Mouse (Mus musculus): ENCODE measurements around the gene Kcnj2.

Gene Kcnj2

DNA sequence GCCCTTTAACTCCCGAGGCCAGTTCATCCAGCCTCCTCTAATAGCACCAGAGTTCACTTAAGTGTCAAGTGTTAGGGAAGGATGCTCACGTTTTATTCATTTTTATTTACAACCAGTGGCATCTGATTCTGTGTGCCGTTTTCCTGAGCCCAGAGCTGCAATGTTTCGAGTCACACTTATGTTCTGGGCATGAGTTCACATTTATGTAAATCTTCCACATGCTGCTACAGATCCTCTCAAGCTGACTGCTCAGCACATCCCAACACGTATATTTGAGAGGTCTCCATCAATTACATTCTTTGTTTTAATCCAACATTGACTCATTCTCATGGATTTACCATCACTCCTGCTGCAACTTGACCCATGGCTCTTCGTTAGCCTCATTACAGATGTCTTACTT, 25.2 kb downstream of the Kcnj2 start:
- no peak for DNase-seq (ENCODE audit: low spot score)

DNA sequence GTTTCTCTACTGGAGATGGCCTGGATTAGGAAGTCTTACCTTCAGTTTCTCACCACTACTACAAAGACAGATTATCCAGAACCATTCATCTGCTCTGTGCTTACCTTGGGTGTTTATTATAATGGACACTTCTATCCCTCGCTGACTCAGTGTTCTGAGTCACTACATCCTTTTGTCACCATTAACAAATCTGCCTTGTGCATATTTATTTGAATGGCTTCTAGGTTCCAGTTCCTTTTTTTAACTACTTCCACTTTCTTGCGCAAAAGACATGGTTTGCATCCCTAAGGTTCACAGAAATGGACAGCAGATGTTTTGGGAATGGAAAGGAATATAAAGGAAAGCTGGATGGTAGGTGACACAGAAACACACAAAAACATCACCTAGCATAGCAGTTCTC, 27.0 kb downstream of the Kcnj2 start:
- DNase-seq (ENCODE audit: low spot score): no peak

DNA sequence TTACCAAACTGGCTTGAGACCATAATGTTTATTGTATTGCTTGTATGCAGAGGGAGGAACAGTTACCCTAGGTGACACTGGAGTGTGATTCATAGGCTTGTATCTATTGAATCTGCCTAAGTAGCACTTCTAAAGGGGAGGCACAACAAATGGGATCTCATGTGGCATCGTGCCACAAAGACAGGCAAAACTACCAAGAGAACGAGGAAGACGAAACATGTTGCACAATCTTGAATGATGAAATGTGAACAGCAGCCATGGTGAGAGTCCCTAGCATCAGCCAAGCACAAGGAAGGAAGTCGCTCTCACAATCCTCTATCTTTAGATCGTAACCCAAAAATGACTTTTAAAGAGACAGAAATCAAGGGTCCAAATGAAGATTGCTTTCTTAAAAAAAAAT, 30.6 kb downstream of the Kcnj2 start:
- no peak for DNase-seq (ENCODE audit: low spot score)

DNA sequence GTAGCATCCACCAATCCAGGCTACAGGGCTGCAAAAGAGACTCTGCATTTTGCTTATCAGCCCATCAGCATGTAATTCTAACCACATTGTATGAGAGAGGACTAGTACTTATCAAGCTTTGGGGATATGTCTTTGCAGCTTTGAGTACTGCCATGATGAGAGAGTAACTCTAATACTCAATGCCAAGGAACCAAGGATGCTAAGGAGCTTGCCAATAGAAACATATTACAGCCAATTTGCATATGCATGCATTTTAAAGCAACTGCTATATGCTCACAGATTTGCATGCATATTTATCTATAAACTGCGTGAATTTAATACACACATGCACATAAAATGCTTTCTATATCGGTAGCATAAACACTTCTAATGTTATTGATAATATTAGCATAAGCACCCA, 34.2 kb downstream of the Kcnj2 start:
- no peak for DNase-seq (ENCODE audit: low spot score)

DNA sequence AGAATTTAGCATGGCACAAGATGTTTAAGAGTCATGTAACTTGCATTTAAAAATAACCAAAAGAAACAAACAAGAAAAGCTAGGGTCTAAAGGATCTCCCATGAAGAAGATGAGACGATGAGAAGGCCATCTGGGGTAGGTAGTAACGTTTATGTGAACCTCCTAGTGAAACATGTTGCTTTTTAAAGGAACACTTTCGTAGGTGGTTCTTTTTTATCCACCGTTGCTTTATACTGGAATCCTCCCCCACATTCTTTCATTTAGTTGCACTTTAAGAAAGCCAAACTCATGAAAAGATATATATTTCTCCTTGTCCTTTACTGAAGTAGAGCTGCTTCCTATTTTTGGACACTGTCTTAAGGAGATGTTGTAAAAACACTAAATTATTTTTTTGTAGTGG, 34.7 kb downstream of the Kcnj2 start:
- DNase-seq (ENCODE audit: low spot score): no peak

DNA sequence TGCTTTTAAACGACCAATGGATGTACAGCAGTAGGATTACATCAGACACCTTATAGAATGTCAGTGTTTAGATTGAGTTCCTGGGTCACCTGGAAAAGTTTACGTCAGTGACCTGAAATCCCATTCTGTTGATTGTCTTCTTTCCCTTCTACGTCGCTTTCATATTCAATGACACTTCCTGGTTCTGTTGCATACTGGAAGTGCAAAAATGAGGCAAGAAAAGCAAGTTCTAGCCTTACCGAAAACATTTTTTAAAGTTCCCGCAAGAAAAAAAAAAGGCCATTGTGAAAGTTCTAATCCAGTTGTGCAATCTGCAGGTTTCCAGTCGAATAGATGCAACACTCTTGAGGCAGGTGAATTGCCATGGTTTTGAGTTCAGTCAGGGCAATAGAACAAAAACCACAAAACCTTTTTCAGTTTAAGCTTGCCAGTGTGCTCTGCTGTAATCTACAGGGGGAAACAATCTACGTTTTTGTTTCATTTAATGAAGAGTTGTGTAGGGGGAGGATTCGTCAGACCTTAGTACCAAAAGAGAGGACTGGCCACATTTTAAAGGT, 35.7 kb downstream of the Kcnj2 start:
- DNase-seq (ENCODE audit: low spot score): no peak

DNA sequence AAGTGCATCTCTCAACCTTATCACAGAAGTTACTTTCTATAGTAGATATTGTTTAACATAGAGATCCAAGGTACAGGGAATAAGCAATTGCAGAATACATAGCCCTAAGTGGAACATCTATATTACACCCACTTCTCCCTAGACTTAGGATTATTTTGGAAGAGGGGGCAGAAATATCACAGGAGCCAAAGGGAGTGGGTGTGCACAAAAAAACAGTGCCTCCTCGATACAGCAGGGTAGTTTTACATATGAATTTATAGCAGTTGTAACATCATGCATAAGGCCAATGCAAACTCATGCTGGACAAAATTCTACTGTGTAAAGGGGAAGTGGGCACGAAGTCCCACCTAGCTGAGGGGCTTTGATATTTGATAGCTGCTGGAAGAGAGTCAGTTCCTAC, 38.5 kb downstream of the Kcnj2 start:
- DNase-seq (ENCODE audit: low spot score): no peak

DNA sequence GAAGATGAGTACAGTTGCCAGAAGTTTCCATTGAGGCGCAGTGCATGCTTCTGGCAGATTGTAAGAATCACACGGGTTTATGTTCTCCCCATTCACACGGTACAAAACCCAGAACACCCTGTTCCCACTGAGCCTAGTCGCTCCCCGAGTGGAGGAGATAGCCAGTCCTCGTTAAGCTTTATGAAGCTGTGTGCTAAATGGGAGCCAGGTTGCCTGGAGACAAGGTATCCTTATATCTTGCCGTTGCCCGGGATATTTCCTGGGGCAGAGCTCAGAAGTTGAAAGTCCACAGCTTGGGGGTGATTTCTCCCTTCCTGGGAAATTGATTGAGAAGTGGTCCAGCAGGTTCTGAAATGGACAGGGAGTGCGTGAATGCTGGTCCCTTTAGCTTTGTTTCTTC, 42.2 kb downstream of the Kcnj2 start:
- no peak for DNase-seq (ENCODE audit: low spot score)

DNA sequence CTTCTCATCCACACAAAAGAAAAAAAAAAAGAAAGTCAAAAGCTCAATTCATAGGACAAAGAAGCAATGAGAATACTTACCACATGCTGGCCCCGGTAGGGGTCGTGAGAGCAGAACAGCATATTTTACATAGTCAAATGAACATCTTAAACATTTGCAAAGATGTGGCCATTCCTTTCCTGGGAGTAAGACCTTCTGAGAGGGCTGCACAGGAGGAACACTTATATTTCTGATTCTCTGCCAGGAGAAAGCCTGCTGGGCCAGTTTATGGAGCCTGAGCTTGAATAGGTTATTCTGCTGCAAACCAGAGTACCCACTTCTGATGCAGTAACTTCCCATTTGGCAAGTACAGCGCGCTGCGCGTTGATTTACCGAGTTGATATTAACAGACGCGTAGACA, 55.5 kb downstream of the Kcnj2 start:
- no peak for DNase-seq (ENCODE audit: low spot score)

DNA sequence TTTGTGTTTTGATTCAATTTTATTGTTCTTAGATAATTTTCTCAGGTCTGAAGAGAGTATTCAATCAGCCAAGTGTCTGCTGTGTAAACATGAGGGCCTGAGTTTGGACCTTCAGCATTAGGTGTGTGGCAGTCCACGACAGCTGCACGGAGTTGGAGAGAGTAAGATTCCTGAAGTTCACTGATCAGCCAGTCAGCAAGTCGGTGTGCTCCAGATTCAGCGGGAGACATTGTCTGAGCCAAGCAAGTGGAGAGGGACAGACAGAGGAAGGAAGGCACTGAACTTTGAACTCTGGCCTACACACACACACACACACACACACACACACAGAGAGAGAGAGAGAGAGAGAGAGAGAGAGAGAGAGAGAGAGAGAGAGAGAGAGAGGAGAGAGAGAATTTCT, 57.4 kb downstream of the Kcnj2 start:
- no peak for DNase-seq (ENCODE audit: low spot score)

DNA sequence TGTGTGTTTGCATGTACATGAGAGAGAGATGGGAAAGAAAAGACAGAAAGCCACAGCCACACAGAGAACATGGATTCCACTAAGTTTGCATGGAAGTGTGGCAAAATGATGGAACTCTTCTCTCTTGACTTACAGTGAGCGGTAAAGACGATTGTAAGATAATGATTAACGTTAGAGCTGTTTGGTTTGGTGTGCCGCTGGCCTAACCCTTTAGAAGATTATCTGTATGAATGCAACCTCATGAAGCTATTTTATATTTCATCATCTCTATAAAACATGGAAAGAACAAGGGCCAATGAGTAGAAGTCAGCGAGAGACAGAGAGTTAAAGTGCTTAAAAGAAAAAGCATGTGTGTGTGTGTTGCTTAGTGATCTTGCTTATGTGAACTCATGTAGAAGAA, 60.0 kb downstream of the Kcnj2 start:
- no peak for DNase-seq (ENCODE audit: low spot score)

Measured in MN1 (cell line).